Mouse (Mus musculus) cerebellum, postnatal 25 days (tissue): ENCODE data around the gene Tmtc1.

Experiments
- DNase-seq, 2 experiments: peaks; one replicate each; pipeline ENCODE4 v3.0.0; 2021; ENCODE audit warnings: mixed read lengths in 2 of 2

The Tmtc1 gene

GRCm38 (mm10) chr6:148420387-148420786 is 23.8 kb downstream of the Tmtc1 start:
- no peak for DNase-seq

- no peak for DNase-seq
These were observed 27.6 kb downstream of the Tmtc1 start for GRCm38 (mm10) chr6:148416597-148416996.

- no peak for DNase-seq
These were observed 30.6 kb downstream of the Tmtc1 start for GRCm38 (mm10) chr6:148413638-148414037.

- DNase-seq, result no peak
These were observed 37.2 kb downstream of the Tmtc1 start for GRCm38 (mm10) chr6:148406792-148407490.

GRCm38 (mm10) chr6:148405599-148405998 is 38.6 kb downstream of the Tmtc1 start:
- no peak for DNase-seq

GRCm38 (mm10) chr6:148404500-148404899 is 39.7 kb downstream of the Tmtc1 start:
- no peak for DNase-seq

GRCm38 (mm10) chr6:148403761-148404160 is 40.4 kb downstream of the Tmtc1 start:
- no peak for DNase-seq

- DNase-seq, result no peak
These were observed 43.2 kb downstream of the Tmtc1 start for GRCm38 (mm10) chr6:148401031-148401430.

- DNase-seq, result no peak
These were observed 44.6 kb downstream of the Tmtc1 start for GRCm38 (mm10) chr6:148399541-148399940.

GRCm38 (mm10) chr6:148398888-148399287 is 45.3 kb downstream of the Tmtc1 start:
- DNase-seq, result no peak

GRCm38 (mm10) chr6:148397270-148397669 is 46.9 kb downstream of the Tmtc1 start:
- DNase-seq, result no peak

- no peak for DNase-seq
These were observed 48.9 kb downstream of the Tmtc1 start for GRCm38 (mm10) chr6:148395272-148395671.

GRCm38 (mm10) chr6:148394294-148394693 is 49.9 kb downstream of the Tmtc1 start:
- DNase-seq, result no peak

GRCm38 (mm10) chr6:148392147-148392546 is 52.0 kb downstream of the Tmtc1 start:
- DNase-seq, result no peak

- DNase-seq, result no peak
These were observed 52.9 kb downstream of the Tmtc1 start for GRCm38 (mm10) chr6:148391286-148391685.

- no peak for DNase-seq
These were observed 53.4 kb downstream of the Tmtc1 start for GRCm38 (mm10) chr6:148390630-148391276.

- DNase-seq, result no peak
These were observed 56.2 kb downstream of the Tmtc1 start for GRCm38 (mm10) chr6:148387990-148388389.

- peak in 1 of 2 experiments; percentile 11 for DNase-seq
These were observed 59.9 kb downstream of the Tmtc1 start for GRCm38 (mm10) chr6:148384111-148384895.

- DNase-seq, result no peak
These were observed 62.9 kb downstream of the Tmtc1 start for GRCm38 (mm10) chr6:148381163-148381782.

- no peak for DNase-seq
These were observed 68.5 kb downstream of the Tmtc1 start for GRCm38 (mm10) chr6:148375618-148376209.

- DNase-seq, result no peak
These were observed 69.2 kb downstream of the Tmtc1 start for GRCm38 (mm10) chr6:148375015-148375414.

- DNase-seq, result no peak
These were observed 70.7 kb downstream of the Tmtc1 start for GRCm38 (mm10) chr6:148373444-148373843.

GRCm38 (mm10) chr6:148371223-148371622 is 73.0 kb downstream of the Tmtc1 start:
- no peak for DNase-seq
